Mouse (Mus musculus) small intestine, adult 2 months (tissue): ENCODE data around the gene Nup107. TPM values are rescaled to one million over a fixed set of nuclear protein-coding genes. Genes with fewer than 3 reads are reported as not detected.
"Not testable (repeated sequence)": the region's sequence is repeated elsewhere in the genome, so short reads cannot be mapped to it uniquely, and the experiment has no call there.

ENCODE experiments used
- H3K27ac ChIP-seq: fragments of 200-500 bp; 2 replicates; pipeline ENCODE4 v1.5.1; 2012; ENCODE audit warnings: low read depth, low read length, control low read depth, inconsistent platforms; ENCODE audit not compliant: insufficient read depth
- H3K27me3 ChIP-seq: fragments of 200-500 bp; 2 replicates; pipeline ENCODE4 v1.6.1; 2012; ENCODE audit warnings: mild to moderate bottlenecking, moderate library complexity, low read length, inconsistent platforms; ENCODE audit not compliant: control insufficient read depth, insufficient read depth
- H3K36me3 ChIP-seq: fragments of 200-500 bp; 2 replicates; pipeline ENCODE4 v1.6.1; 2012; ENCODE audit warnings: mild to moderate bottlenecking, low read length, control low read depth, inconsistent platforms; ENCODE audit not compliant: control insufficient read depth, insufficient read depth
- H3K4me1 ChIP-seq: fragments of 200-500 bp; 2 replicates; pipeline ENCODE4 v1.6.1; 2012; ENCODE audit warnings: low read length, inconsistent platforms, mixed read lengths; ENCODE audit not compliant: control insufficient read depth, insufficient read depth, insufficient read length
- H3K4me3 ChIP-seq: fragments of 200-500 bp; 2 replicates; pipeline ENCODE4 v1.5.1; 2012; ENCODE audit warnings: low read depth, mild to moderate bottlenecking, control low read depth, inconsistent platforms, low read length, moderate library complexity
- CTCF ChIP-seq: fragments of 200-500 bp; IDR thresholded peaks from 2 replicates; pipeline ENCODE4 v1.5.1; 2012; ENCODE audit warnings: low read depth, mild to moderate bottlenecking, control low read depth, inconsistent platforms, low read length, moderate library complexity, mixed read lengths; ENCODE audit not compliant: insufficient replicate concordance, insufficient read length; ENCODE audit errors: extremely low read depth
- POLR2A ChIP-seq: fragments of 200-500 bp; IDR thresholded peaks from 2 replicates; pipeline ENCODE4 v1.6.1; 2012; ENCODE audit warnings: low read depth, mild to moderate bottlenecking, control low read depth, inconsistent platforms, low read length, moderate library complexity
- WGBS: fragments of 180-500 bp; shearing (Covaris S2); methylation state at CpG from one replicate; pipeline ENCODE4 v1.1.7; 2018; 5-methylcytosine and 5-hydroxymethylcytosine counted together
- polyA plus RNA-seq: library from polyadenylated mRNA; depleted of rRNA; stranded (reverse); fragments of >200 nt; gene quantifications from 2 replicates; pipeline ENCODE4 v1.2.3, GENCODE M21; 2012

Gene Nup107
- polyA plus RNA-seq, 1 experiment, result 3.1 TPM

DNA sequence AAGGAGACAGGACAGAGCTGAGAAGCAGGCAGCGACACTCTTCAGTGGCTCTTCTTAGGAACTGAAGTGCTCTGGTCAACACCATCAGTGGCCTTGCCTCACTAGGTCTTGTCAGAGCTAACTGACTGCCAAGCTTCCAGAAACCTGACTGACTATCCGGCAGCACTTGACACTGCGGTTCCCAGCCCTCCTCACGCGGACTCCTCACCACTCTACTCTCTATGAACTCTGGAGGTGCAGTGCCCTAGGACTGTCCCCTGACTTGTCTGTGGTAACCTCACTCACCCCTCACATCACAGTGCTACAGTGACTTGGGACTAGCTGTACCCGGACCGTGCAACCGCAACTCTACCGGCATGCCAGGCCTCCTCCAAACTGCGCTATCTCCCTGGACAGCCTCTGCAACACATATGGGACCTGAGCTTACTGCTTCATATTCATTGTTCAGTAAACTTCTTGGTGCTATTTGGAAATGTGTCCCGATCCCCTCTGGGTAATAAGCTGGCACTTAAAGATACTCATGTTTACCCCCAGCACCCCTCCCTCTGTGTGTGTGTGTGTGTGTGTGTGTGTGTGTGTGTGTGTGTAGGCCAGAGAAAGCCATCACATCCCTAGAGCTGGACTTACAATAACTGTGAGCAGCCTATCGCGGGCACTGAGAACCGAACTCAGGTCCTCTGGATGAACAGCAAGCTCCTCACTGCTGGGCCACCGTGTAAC lies 53.4 kb downstream of the Nup107 start:
- no peak for TF ChIP-seq CTCF
- no peak for TF ChIP-seq POLR2A
- Histone ChIP-seq H3K4me1 (peaks cover 16% of the 10 kb centered on the region; the same call in 1 of the 2 replicates), H3K4me3 (no peak overlapping the region), H3K36me3 (no peaks in the 10 kb centered on the region; the same call in 1 of the 2 replicates), H3K27me3 (no peaks in the 10 kb centered on the region), H3K27ac (no peak overlapping the region)
- 96% methylated on average over 15 of the region's 15 CpGs for WGBS

DNA sequence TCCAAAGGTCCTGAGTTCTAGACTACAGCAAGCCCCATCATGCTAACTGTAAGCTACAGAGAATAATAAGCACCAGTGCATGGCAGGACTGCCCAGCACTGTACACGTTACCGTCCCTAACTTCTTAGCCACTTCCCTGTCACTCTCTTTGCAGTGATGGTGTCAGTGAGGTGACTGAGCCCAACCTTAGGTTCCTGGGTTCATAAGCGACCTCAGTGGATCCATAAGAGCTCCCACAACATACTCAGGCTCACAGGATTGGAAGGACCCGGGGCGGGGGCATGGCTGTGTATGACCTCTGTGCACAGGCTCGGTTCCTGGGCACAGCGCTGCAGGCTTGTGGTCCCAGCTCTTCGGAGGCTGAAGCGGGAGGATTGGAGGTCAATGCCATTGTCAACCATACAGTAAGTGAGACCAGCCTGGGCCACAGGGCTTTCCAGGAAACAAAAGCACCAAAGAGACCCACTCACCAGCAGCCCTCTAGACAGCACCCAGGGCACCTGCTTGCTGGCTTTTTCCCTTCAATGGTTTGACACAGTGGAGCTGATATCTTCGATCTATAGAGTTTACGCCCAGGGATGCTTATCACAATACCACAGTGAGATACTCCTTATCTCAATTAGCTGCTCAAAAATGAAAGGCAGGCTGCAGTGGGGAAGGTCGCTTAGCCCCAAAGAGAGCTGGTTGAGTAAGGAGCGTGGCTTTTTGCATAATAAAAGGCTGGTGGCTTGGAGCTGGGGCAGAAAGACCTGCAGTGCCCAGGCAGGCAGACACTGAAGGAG lies 54.2 kb downstream of the Nup107 start:
- no peaks in the 10 kb centered on the region; the same call in 1 of the 2 replicates for H3K36me3 ChIP-seq
- WGBS, result 83% methylated on average over 13 of the region's 13 CpGs
- H3K4me3 ChIP-seq, result no peak overlapping the region
- H3K27ac ChIP-seq, result no peak overlapping the region
- no peaks in the 10 kb centered on the region for H3K27me3 ChIP-seq
- peaks cover 16% of the 10 kb centered on the region; the same call in 1 of the 2 replicates for H3K4me1 ChIP-seq
- TF ChIP-seq POLR2A, result no peak
- TF ChIP-seq CTCF, result no peak

DNA sequence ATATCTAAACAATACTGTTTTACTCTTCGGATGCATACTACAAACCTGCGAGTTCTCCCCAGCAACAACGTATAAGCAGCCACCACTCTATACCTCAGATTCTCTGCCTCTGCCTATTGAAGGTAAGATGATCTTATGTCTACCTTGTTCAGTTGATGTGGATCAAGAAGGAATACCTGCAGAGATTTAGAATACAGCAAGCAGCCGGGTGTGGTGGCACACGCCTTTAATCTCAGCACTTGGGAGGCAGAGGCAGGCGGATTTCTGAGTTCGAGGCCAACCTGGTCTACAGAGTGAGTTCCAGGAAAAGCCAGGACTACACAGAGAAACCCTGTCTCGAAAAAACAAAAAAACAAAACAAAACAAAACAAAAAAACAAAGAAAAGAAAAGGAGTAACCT lies 55.0 kb downstream of the Nup107 start:
- H3K27me3 ChIP-seq, H3K4me3 ChIP-seq, H3K36me3 ChIP-seq: not testable (repeated sequence)
- 83% methylated on average over 8 of the region's 8 CpGs for WGBS
- peaks cover 16% of the 10 kb centered on the region; the same call in 1 of the 2 replicates for H3K4me1 ChIP-seq
- H3K27ac ChIP-seq, result peak overlapping the region; percentile 55; the same call in 1 of the 2 replicates

DNA sequence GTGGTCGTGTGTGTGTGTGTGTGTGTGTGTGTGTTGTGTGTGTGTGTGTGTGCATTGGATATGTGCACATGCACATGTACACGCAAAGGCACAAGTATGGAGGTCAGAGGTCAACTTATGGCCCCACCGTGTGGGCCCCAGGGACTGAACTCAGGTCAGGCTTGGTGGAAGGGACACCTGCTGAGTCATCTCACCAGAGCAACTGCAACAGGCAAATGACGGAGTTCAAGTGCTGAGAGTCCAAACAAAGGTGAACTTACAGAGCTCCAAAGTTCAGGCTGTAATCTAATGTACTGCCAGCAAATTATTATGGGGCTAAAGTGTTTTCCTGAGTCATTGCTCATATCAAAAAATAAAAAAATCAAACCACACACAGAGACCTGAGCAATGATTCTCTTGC lies 55.4 kb downstream of the Nup107 start:
- no peak for TF ChIP-seq CTCF
- TF ChIP-seq POLR2A, result no peak
- Histone ChIP-seq H3K36me3 (no peaks in the 10 kb centered on the region; the same call in 1 of the 2 replicates), H3K27ac (peak overlapping the region; percentile 14; the same call in 1 of the 2 replicates), H3K27me3 (no peaks in the 10 kb centered on the region), H3K4me1 (peaks cover 16% of the 10 kb centered on the region; the same call in 1 of the 2 replicates), H3K4me3 (no peak overlapping the region)
- WGBS, result 45% methylated on average over 4 of the region's 4 CpGs

DNA sequence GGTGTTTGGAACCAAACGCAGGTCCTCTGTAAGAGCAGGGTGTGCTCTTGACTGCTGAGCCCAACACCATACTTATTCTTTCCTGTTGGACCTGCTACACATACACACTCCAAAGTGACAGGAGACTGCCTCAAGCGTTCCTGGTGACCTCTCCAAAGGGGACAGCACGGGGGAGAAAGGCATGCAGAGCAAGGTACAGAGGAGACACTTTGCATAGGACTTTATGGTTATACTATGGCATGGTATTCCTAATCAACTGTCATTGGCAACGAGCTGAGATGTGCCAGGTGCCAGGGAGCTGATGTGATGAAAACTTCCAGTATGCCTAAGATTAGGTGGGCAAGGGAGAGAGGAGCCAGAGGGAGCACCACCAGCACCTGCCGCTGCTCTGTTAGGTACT lies 55.9 kb downstream of the Nup107 start:
- 87% methylated on average over 5 of the region's 5 CpGs for WGBS
- no peak overlapping the region for H3K4me3 ChIP-seq
- no peaks in the 10 kb centered on the region; the same call in 1 of the 2 replicates for H3K36me3 ChIP-seq
- peak overlapping the region; percentile 14 for H3K27ac ChIP-seq
- TF ChIP-seq CTCF, result no peak
- H3K4me1 ChIP-seq, result peaks cover 17% of the 10 kb centered on the region; the same call in 1 of the 2 replicates
- no peaks in the 10 kb centered on the region for H3K27me3 ChIP-seq

DNA sequence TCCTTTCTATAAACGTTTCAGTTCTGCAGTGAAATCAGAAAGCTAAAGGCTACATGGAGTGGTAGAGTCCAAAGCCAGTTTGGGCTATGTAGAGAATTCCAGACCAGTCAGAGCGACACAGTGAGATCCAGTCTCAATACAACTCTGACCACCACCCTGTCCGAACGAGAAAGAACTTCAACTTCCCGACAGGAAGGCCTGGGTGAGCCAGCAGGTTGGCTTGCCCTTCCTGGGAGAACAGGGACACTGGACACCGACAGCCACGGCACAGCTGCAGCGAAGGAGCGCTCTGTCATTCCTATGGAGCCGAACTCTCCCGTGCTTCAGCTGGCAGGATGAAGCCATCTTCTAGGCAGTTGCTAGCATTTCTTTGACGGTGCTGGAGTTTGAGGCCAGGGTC lies 57.1 kb downstream of the Nup107 start:
- H3K4me1 ChIP-seq, result peaks cover 20% of the 10 kb centered on the region; the same call in 1 of the 2 replicates
- H3K27me3 ChIP-seq, H3K27ac ChIP-seq, H3K36me3 ChIP-seq, H3K4me3 ChIP-seq: not testable (repeated sequence)
- WGBS, result 94% methylated on average over 12 of the region's 12 CpGs

DNA sequence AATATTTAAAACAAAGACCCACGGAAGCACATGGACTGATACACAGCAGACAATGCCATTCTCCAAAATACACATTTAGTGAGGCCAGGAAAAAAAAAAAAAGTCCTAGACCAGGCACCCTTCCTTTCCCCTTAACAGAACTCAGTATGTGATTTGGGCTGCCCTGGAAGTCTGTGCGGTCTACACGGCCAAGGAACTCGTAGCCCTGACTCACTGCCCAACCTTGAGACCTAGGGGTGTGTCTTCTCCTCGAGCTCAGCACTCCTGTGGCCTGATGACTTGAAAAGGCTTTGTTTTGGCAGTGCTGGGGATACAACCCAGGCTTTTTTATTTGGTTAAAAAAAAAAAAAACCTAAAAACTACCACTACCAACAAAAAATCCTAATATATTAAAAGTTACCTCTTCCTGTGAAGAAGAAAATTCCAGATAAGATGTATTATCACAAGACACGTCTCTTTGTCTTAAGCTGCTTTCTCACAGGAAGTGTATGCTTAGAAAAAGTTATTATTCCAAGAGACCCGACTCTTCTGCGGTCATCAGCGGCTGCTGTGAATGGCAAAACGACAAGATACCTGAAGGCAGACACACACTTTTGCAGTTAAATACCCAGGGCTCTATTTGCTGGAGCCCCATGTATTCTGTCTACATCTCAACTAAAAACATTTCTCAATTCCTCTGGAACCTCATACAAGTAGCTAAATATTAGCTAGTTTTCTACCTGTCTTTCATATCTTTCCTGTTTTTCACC lies 58.2 kb downstream of the Nup107 start:
- H3K27me3 ChIP-seq, H3K27ac ChIP-seq, H3K36me3 ChIP-seq, H3K4me3 ChIP-seq: not testable (repeated sequence)
- H3K4me1 ChIP-seq, result peaks cover 20% of the 10 kb centered on the region; the same call in 1 of the 2 replicates
- WGBS, result 42% methylated on average over 10 of the region's 10 CpGs

DNA sequence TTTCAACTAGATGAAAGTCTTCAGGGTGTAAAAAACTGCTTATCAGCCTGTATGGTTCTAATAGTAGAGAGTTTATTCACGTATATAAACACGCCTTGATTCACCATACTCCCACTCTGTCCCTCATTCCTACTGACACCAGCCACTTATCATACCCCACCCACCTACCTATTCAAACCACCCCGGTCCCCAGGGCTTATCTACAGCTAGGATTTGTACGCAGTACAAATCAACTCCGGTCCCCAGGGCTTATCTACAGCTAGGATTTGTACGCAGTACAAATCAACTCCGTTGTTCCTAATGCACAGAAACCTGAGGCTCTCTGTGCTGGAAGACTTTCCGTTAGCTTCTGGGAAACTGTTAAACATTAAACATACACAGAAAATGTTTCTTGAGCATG lies 58.9 kb downstream of the Nup107 start:
- H3K27me3 ChIP-seq, H3K4me3 ChIP-seq, H3K36me3 ChIP-seq, H3K27ac ChIP-seq: not testable (repeated sequence)
- 23% methylated on average over 8 of the region's 8 CpGs for WGBS
- peaks cover 18% of the 10 kb centered on the region; the same call in 1 of the 2 replicates for H3K4me1 ChIP-seq
